Mouse (Mus musculus): ENCODE results near the gene Shank2.

- TF ChIP-seq EP300 (IDR thresholded peaks at IDR 0.05; ENCODE audit: low read depth) (no peak), CTCF (IDR thresholded peaks at IDR 0.05; ENCODE audit: low read depth) (peak; percentile 95)
Measured at GRCm38 (mm10) chr7:144217192-144217591, 215.5 kb downstream of the Shank2 start.
